ENCODE assay signal across 8 mouse cellular contexts in the genomic region with DNA sequence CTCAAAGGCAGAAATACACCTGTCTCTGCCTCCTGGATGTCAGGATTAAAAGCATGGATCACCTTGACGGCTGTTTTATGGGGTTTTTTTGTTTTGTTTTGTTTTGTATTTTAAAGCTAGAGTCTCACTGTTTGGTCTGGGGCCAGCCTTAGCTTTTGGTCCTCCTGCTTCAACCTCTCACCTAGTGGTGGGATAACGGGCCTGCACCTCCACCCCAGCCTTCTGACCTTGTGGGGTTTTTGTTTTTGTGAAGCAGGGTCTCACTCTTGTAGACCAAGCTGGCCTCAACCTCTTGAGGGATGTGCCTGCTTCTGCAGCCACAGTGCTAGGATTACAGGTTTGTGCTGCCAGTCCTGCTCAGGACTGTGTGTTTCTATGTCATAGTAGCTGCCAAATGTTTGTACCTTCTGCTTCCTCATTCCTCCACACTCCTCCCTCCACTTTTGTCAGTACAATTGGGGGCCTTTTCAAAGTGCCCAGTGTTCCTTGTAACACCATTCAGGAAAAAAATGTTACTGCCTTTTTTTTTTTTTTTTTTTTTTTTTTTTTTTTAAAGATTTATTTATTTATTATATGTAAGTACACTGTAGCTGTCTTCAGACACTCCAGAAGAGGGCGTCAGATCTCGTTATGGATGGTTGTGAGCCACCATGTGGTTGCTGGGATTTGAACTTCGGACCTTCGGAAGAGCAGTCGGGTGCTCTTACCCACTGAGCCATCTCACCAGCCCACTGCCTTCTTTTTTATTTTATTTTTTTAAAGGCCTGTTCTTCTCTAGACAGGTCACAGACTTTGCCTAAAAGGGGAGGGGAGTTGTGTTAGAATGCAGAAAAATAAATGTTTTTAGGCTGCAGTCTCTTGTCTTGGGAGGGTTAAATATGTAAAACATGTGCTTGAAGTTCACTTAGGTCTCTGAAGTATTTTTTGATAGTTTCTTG. TPM values are rescaled to one million over a fixed set of nuclear protein-coding genes. Genes with fewer than 3 reads are reported as not detected.
DNase-seq lines count a peak whose midpoint lies in the region; ATAC-seq and TF ChIP-seq lines count a peak whose summit lies in the region.
"Had no signal": no experiment of that assay in that cellular context is flagged by ENCODE, and none has a peak within 500 bp of the region (broad histone marks: within the 10 kb centered on the region; RNA-seq: fewer than 3 reads in every experiment).

No protein-coding gene starts in this region.

- H3K27me3 ChIP-seq in kidney, embryonic 16.5 days (ENCODE audit: insufficient read depth, low read length) = no peaks in the 10 kb centered on the region
- no peaks in the 10 kb centered on the region for H3K27me3 ChIP-seq in G1E (ENCODE audit: insufficient read depth, low read length)
- H3K27me3 ChIP-seq in spleen, adult 2 months (ENCODE audit: control insufficient read depth, insufficient read depth, low read length) = no peaks in the 10 kb centered on the region
- H3K27me3 ChIP-seq in midbrain, embryonic 10.5 days (ENCODE audit: low read depth, poor library complexity, severe bottlenecking) = no peaks in the 10 kb centered on the region
- H3K27me3 ChIP-seq: hindbrain, embryonic 15.5 days had no signal

- H3K4me1 ChIP-seq in kidney, embryonic 16.5 days (ENCODE audit: insufficient read depth, low read length) = peaks cover 32% of the 10 kb centered on the region
- peaks cover 78% of the 10 kb centered on the region for H3K4me1 ChIP-seq in G1E (ENCODE audit: insufficient read depth, low read depth, low read length)
- H3K4me1 ChIP-seq in embryonic fibroblast, embryonic 13.5 days (ENCODE audit: control insufficient read depth, insufficient read depth, low read length) = peaks cover 9% of the 10 kb centered on the region
- H3K4me1 ChIP-seq in spleen, adult 2 months (ENCODE audit: control insufficient read depth, insufficient read depth, insufficient read length) = peaks cover 23% of the 10 kb centered on the region
- H3K4me1 ChIP-seq in midbrain, embryonic 10.5 days = peaks cover 39% of the 10 kb centered on the region

- no peaks in the 10 kb centered on the region for H3K9me3 ChIP-seq in kidney, embryonic 16.5 days (ENCODE audit: low read length)
- H3K9me3 ChIP-seq in G1E (replicated peaks) = no peaks in the 10 kb centered on the region
- no peaks in the 10 kb centered on the region for H3K9me3 ChIP-seq in midbrain, embryonic 10.5 days (replicated peaks)
- H3K9me3 ChIP-seq: hindbrain, embryonic 15.5 days had no signal

- H3K36me3 ChIP-seq in kidney, embryonic 16.5 days (ENCODE audit: insufficient read depth, low read length) = no peaks in the 10 kb centered on the region
- peaks cover 41% of the 10 kb centered on the region for H3K36me3 ChIP-seq in G1E (replicated peaks)
- H3K36me3 ChIP-seq in spleen, adult 2 months (ENCODE audit: control insufficient read depth, insufficient read depth, low read length) = no peaks in the 10 kb centered on the region
- H3K36me3 ChIP-seq in midbrain, embryonic 10.5 days = no peaks in the 10 kb centered on the region
- H3K36me3 ChIP-seq: hindbrain, embryonic 15.5 days had no signal

- no peak overlapping the region for H3K27ac ChIP-seq in kidney, embryonic 16.5 days (ENCODE audit: low read length)
- H3K27ac ChIP-seq in embryonic fibroblast, embryonic 13.5 days (ENCODE audit: insufficient read depth, low read length) = no peak overlapping the region
- peak overlapping the region; percentile 49 for H3K27ac ChIP-seq in spleen, adult 2 months (ENCODE audit: insufficient read depth, low read length)
- no peak overlapping the region for H3K27ac ChIP-seq in midbrain, embryonic 10.5 days (replicated peaks)
- H3K27ac ChIP-seq: hindbrain, embryonic 15.5 days had no signal

- 86% methylated on average over 5 of the region's 7 CpGs for WGBS in kidney, embryonic 16.5 days
- WGBS in spleen, adult 2 months = 60% methylated on average over 5 of the region's 7 CpGs
- WGBS in midbrain, embryonic 10.5 days = 70% methylated on average over 6 of the region's 7 CpGs

- H3K4me2 ChIP-seq in kidney, embryonic 16.5 days (replicated peaks; ENCODE audit: low read depth, low read length) = peak overlapping the region; percentile 78; the same call in 1 of the 2 replicates

- DNase-seq in kidney, adult 9 months = no peak
- no peak for DNase-seq in G1E (ENCODE audit: low spot score)
- peak in 1 of 2 experiments; percentile 23 for DNase-seq in spleen, adult 2 months (ENCODE audit: low read depth in 1 of 2, low spot score in 2 of 2)
- no peak for DNase-seq in gastrocnemius, adult 8-10 months (ENCODE audit: low spot score in 2 of 2)
- DNase-seq in midbrain, embryonic 10.5 days (ENCODE audit: low spot score) = no peak

- no peak for TF ChIP-seq POLR2A in embryonic fibroblast, embryonic 13.5 days (IDR thresholded peaks at IDR 0.05; ENCODE audit: low read depth, low read length)
- TF ChIP-seq POLR2A in spleen, adult 2 months (IDR thresholded peaks at IDR 0.05; ENCODE audit: low read depth, low read length) = no peak

- no peak overlapping the region for H3K9ac ChIP-seq in kidney, embryonic 16.5 days (replicated peaks; ENCODE audit: low read length)
- H3K9ac ChIP-seq: hindbrain, embryonic 15.5 days had no signal

- peak; percentile 62 for TF ChIP-seq CTCF in G1E (IDR thresholded peaks at IDR 0.05; ENCODE audit: low read depth, low read length)
- no peak for TF ChIP-seq CTCF in embryonic fibroblast, embryonic 13.5 days (IDR thresholded peaks at IDR 0.05; ENCODE audit: borderline replicate concordance, insufficient read depth, low read length)
- TF ChIP-seq CTCF in spleen, adult 2 months (IDR thresholded peaks at IDR 0.05; ENCODE audit: extremely low read depth, insufficient read depth, insufficient read length, insufficient replicate concordance) = peak; percentile 17; the same call in 1 of the 2 replicates

- no peak for ATAC-seq in kidney, embryonic 16.5 days (ENCODE audit: low FRiP score, low TSS enrichment)
- ATAC-seq in G1E (ENCODE audit: extremely low read depth, insufficient number of reproducible peaks, low FRiP score, poor library complexity, severe bottlenecking) = no peak

- H3K4me3 ChIP-seq in kidney, embryonic 16.5 days (ENCODE audit: low read length) = no peak overlapping the region
- H3K4me3 ChIP-seq in G1E (ENCODE audit: low read depth, low read length) = peak overlapping the region; percentile 91; the same call in 1 of the 2 replicates
- peak overlapping the region; percentile 75 for H3K4me3 ChIP-seq in embryonic fibroblast, embryonic 13.5 days (ENCODE audit: insufficient read depth, low read length)
- no peak overlapping the region for H3K4me3 ChIP-seq in spleen, adult 2 months (ENCODE audit: extremely low read depth, insufficient read depth, insufficient read length)
- no peak overlapping the region; the same call in 1 of the 2 replicates for H3K4me3 ChIP-seq in midbrain, embryonic 10.5 days
- H3K4me3 ChIP-seq: hindbrain, embryonic 15.5 days had no signal

RNA-seq across cellular contexts. Expression of a gene that starts 3.1 kb away (rescaled TPM):
- 10.0 and 10.5 TPM in 2 replicates for polyA plus RNA-seq in kidney, embryonic 16.5 days (2015; fragmentation: Nextera tagmentation; extraction: Ambion mirVana)
- total RNA-seq in G1E (2014; fragmentation: Nextera tagmentation) = 24.8 and 27.9 TPM in 2 replicates
- total RNA-seq in G1E (2017) = 23.1 and 27.2 TPM in 2 replicates
- polyA plus RNA-seq in G1E (2012) = 6.4 and 8.8 TPM in 2 replicates
- 13.5 and 15.2 TPM in 2 replicates for polyA plus RNA-seq in embryonic fibroblast, embryonic 13.5 days (2011; ENCODE audit: insufficient read length, low read depth, missing spikeins)
- 2.1 and 2.5 TPM in 2 replicates for polyA plus RNA-seq in spleen, adult 2 months (2012; rRNA removed)
- total RNA-seq in gastrocnemius, adult 8-10 months (2022) = 1 to 10 TPM; 4.0 to 5.1 (median 4.3) TPM
- 7.2 and 7.9 TPM in 2 replicates for polyA plus RNA-seq in midbrain, embryonic 10.5 days (2016; fragmentation: Nextera tagmentation; extraction: Ambion mirVana)

RNA-seq across cellular contexts. Expression of a gene that starts 3.7 kb away (rescaled TPM):
- polyA plus RNA-seq in kidney, embryonic 16.5 days (2015; fragmentation: Nextera tagmentation; extraction: Ambion mirVana) = 14.0 and 15.2 TPM in 2 replicates
- total RNA-seq in G1E (2014; fragmentation: Nextera tagmentation) = 54.4 and 62.5 TPM in 2 replicates
- total RNA-seq in G1E (2017) = 15.5 and 17.5 TPM in 2 replicates
- 12.1 and 12.2 TPM in 2 replicates for polyA plus RNA-seq in G1E (2012)
- 24.0 and 29.2 TPM in 2 replicates for polyA plus RNA-seq in embryonic fibroblast, embryonic 13.5 days (2011; ENCODE audit: insufficient read length, low read depth, missing spikeins)
- polyA plus RNA-seq in spleen, adult 2 months (2012; rRNA removed) = 6.9 and 7.5 TPM in 2 replicates
- total RNA-seq in gastrocnemius, adult 8-10 months (2022) = 1 to 10 TPM; 6.7 to 8.9 (median 8.4) TPM
- 18.2 and 19.0 TPM in 2 replicates for polyA plus RNA-seq in midbrain, embryonic 10.5 days (2016; fragmentation: Nextera tagmentation; extraction: Ambion mirVana)

RNA-seq across cellular contexts. Expression of a gene that starts 30.8 kb away (rescaled TPM):
- polyA plus RNA-seq in kidney, embryonic 16.5 days (2015; fragmentation: Nextera tagmentation; extraction: Ambion mirVana) = 11.0 and 12.5 TPM in 2 replicates
- total RNA-seq in G1E (2014; fragmentation: Nextera tagmentation) (6.0 and 7.3 TPM in 2 replicates), G1E (2017) (10.7 and 11.3 TPM in 2 replicates)
- 10.3 and 12.0 TPM in 2 replicates for polyA plus RNA-seq in G1E (2012)
- polyA plus RNA-seq in embryonic fibroblast, embryonic 13.5 days (2011; ENCODE audit: insufficient read length, low read depth, missing spikeins) = 8.6 and 13.7 TPM in 2 replicates
- 3.8 and 6.0 TPM in 2 replicates for polyA plus RNA-seq in spleen, adult 2 months (2012; rRNA removed)
- 1 to 10 TPM; 4.3 to 7.3 (median 4.8) TPM for total RNA-seq in gastrocnemius, adult 8-10 months (2022)
- polyA plus RNA-seq in midbrain, embryonic 10.5 days (2016; fragmentation: Nextera tagmentation; extraction: Ambion mirVana) = 4.9 and 5.9 TPM in 2 replicates

RNA-seq across cellular contexts. Expression of a gene that starts 44.2 kb away (rescaled TPM):
- 4.0 and 4.3 TPM in 2 replicates for polyA plus RNA-seq in kidney, embryonic 16.5 days (2015; fragmentation: Nextera tagmentation; extraction: Ambion mirVana)
- total RNA-seq in G1E (2014; fragmentation: Nextera tagmentation) = not detected in 2 replicates
- total RNA-seq in G1E (2017) = 0.12 and 0.38 TPM in 2 replicates
- not detected in 2 replicates for polyA plus RNA-seq in G1E (2012)
- 1.4 and 1.8 TPM in 2 replicates for polyA plus RNA-seq in embryonic fibroblast, embryonic 13.5 days (2011; ENCODE audit: insufficient read length, low read depth, missing spikeins)
- not detected in 2 replicates for polyA plus RNA-seq in spleen, adult 2 months (2012; rRNA removed)
- total RNA-seq in gastrocnemius, adult 8-10 months (2022) = not detected
- 0.33 and 0.71 TPM in 2 replicates for polyA plus RNA-seq in midbrain, embryonic 10.5 days (2016; fragmentation: Nextera tagmentation; extraction: Ambion mirVana)

RNA-seq across cellular contexts. Expression of a gene that starts 48.5 kb away (rescaled TPM):
- 1.4 and 1.9 TPM in 2 replicates for polyA plus RNA-seq in kidney, embryonic 16.5 days (2015; fragmentation: Nextera tagmentation; extraction: Ambion mirVana)
- total RNA-seq in G1E (2014; fragmentation: Nextera tagmentation) (1.1 and 1.4 TPM in 2 replicates), G1E (2017) (1.2 and 1.3 TPM in 2 replicates)
- polyA plus RNA-seq in G1E (2012) = 0.08 and 0.20 TPM in 2 replicates
- polyA plus RNA-seq in embryonic fibroblast, embryonic 13.5 days (2011; ENCODE audit: insufficient read length, low read depth, missing spikeins) = 0.68 TPM in 2 replicates
- 0.22 and 0.29 TPM in 2 replicates for polyA plus RNA-seq in spleen, adult 2 months (2012; rRNA removed)
- total RNA-seq in gastrocnemius, adult 8-10 months (2022) = under 1 TPM; 0.24 to 0.51 (median 0.39) TPM
- 2.5 and 4.7 TPM in 2 replicates for polyA plus RNA-seq in midbrain, embryonic 10.5 days (2016; fragmentation: Nextera tagmentation; extraction: Ambion mirVana)

Comparison
In these comparisons a context has a peak if more than half of its experiments do, and no peak if none do; other contexts are left out.
1. H3K4me3 ChIP-seq: peak in G1E (single experiment) and embryonic fibroblast, embryonic 13.5 days (single experiment); none in kidney, embryonic 16.5 days (single experiment), spleen, adult 2 months (single experiment) and midbrain, embryonic 10.5 days (single experiment).